Mouse (Mus musculus) G1E (cell line): Measurements from ENCODE around the gene Wdr25. TPM values are rescaled to one million over a fixed set of nuclear protein-coding genes. Genes with fewer than 3 reads are reported as not detected.

ENCODE experiments used
- ATAC-seq: 2 replicates; pipeline ENCODE4 v1.8.0; 2016; ENCODE audit warnings: mild to moderate bottlenecking; ENCODE audit not compliant: insufficient number of reproducible peaks, poor library complexity, low FRiP score, severe bottlenecking; ENCODE audit errors: extremely low read depth
- DNase-seq: peaks from one replicate; pipeline ENCODE4 v3.0.0; 2012; ENCODE audit warnings: low spot score
- H3K27me3 ChIP-seq: 2 replicates; pipeline ENCODE4 v1.6.1; 2012; ENCODE audit warnings: mild to moderate bottlenecking, low read length, inconsistent platforms; ENCODE audit not compliant: insufficient read depth
- H3K36me3 ChIP-seq: replicated peaks from 2 replicates; pipeline ENCODE3; 2012; ENCODE audit warnings: mild to moderate bottlenecking, inconsistent platforms
- H3K4me1 ChIP-seq: 2 replicates; pipeline ENCODE4 v1.6.1; 2012; ENCODE audit warnings: low read depth, low read length, inconsistent platforms, mixed read lengths; ENCODE audit not compliant: insufficient read depth
- H3K4me3 ChIP-seq: 2 replicates; pipeline ENCODE4 v1.5.1; 2012; ENCODE audit warnings: low read depth, mild to moderate bottlenecking, inconsistent platforms, low read length, moderate library complexity, mixed read lengths
- H3K9me3 ChIP-seq: replicated peaks from 2 replicates; pipeline ENCODE4 v1.6.1; 2012; ENCODE audit warnings: inconsistent platforms
- CTCF ChIP-seq: IDR thresholded peaks from 2 replicates; pipeline ENCODE4 v1.5.1; 2012; ENCODE audit warnings: low read depth, low read length, inconsistent platforms, mixed read lengths
- GATA1 ChIP-seq: IDR thresholded peaks from 2 replicates; pipeline ENCODE4 v1.6.1; 2012; ENCODE audit warnings: borderline replicate concordance, low read length, inconsistent platforms, mixed read lengths
- GATA2 ChIP-seq: IDR thresholded peaks from 2 replicates; pipeline ENCODE4 v1.6.1; 2012; ENCODE audit warnings: low read depth, low read length, inconsistent platforms, borderline replicate concordance
- POLR2AphosphoS5 ChIP-seq: IDR thresholded peaks from 2 replicates; pipeline ENCODE4 v1.6.1; 2012; ENCODE audit warnings: low read depth, low read length, inconsistent platforms; ENCODE audit not compliant: insufficient replicate concordance
- TAL1 ChIP-seq: conservative IDR thresholded peaks from 2 replicates; pipeline ENCODE4 v1.6.1; 2012; ENCODE audit warnings: low read depth, low read length, inconsistent platforms, mixed read lengths
- polyA plus RNA-seq: library from polyadenylated mRNA; stranded (reverse); fragments of >175 nt; gene quantifications from 2 replicates; pipeline ENCODE4 v1.2.3, GENCODE M21; 2012
- total RNA-seq, 2 experiments: library from RNA; stranded (forward) in 1 of 2; stranded (reverse) in 1 of 2; fragments of 200-1000 nt in 1 of 2; fragments of >200 nt in 1 of 2; fragmentation: Nextera tagmentation in 1 of 2; gene quantifications; 2 replicates each; pipeline ENCODE4 v1.2.3; 2014 to 2017

Gene Wdr25
- total and polyA plus RNA-seq, 3 experiments, result 7.0 to 10.1 (median 7.9) TPM

- ATAC-seq (no peak), DNase-seq (no peak)
- H3K4me1 ChIP-seq, result no peaks in the 10 kb centered on the region
- no peak for TF ChIP-seq GATA2
- TF ChIP-seq GATA1, result no peak
- no peak for TF ChIP-seq POLR2AphosphoS5
- no peak for TF ChIP-seq TAL1
- TF ChIP-seq CTCF, result no peak
- H3K27me3 ChIP-seq, result no peaks in the 10 kb centered on the region
- peaks cover 59% of the 10 kb centered on the region for H3K9me3 ChIP-seq
- H3K4me3 ChIP-seq, result no peak overlapping the region
- H3K36me3 ChIP-seq, result no peaks in the 10 kb centered on the region
Measured at GRCm38 (mm10) chr12:108997249-108997648, 103.8 kb downstream of the Wdr25 start.

- no peak for ATAC-seq
- no peak for TF ChIP-seq GATA1
- TF ChIP-seq TAL1, result no peak
- TF ChIP-seq GATA2, result no peak
- TF ChIP-seq POLR2AphosphoS5, result no peak
- TF ChIP-seq CTCF, result no peak
Measured at GRCm38 (mm10) chr12:109002978-109003377, 109.5 kb downstream of the Wdr25 start.

GRCm38 (mm10) chr12:109010070-109010649 is 116.7 kb downstream of the Wdr25 start:
- no peaks in the 10 kb centered on the region for H3K36me3 ChIP-seq
- no peaks in the 10 kb centered on the region for H3K4me1 ChIP-seq
- TF ChIP-seq GATA2 (no peak), POLR2AphosphoS5 (no peak), CTCF (no peak), GATA1 (no peak), TAL1 (no peak)
- peaks cover 73% of the 10 kb centered on the region for H3K9me3 ChIP-seq
- no peak overlapping the region for H3K4me3 ChIP-seq
- no peaks in the 10 kb centered on the region for H3K27me3 ChIP-seq
- ATAC-seq (no peak), DNase-seq (no peak)

More at GRCm38 (mm10) chr12:109002978-109003377, 109.5 kb downstream of the Wdr25 start:
- Histone ChIP-seq H3K27me3 (no peaks in the 10 kb centered on the region; the same call in 1 of the 2 replicates), H3K9me3 (peaks cover 63% of the 10 kb centered on the region), H3K4me3 (0 out of 2 replicates have a peak overlapping the region, but pooled peaks have one; percentile 4), H3K4me1 (no peaks in the 10 kb centered on the region), H3K36me3 (no peaks in the 10 kb centered on the region)
- DNase-seq, result no peak

- no peak overlapping the region for H3K4me3 ChIP-seq
- ATAC-seq (no peak), DNase-seq (no peak)
- H3K4me1 ChIP-seq, result no peaks in the 10 kb centered on the region; the same call in 1 of the 2 replicates
- TF ChIP-seq GATA1, result no peak
- TF ChIP-seq POLR2AphosphoS5, result no peak
- TF ChIP-seq GATA2, result no peak
- TF ChIP-seq TAL1, result no peak
- no peak for TF ChIP-seq CTCF
- H3K27me3 ChIP-seq, result peaks cover 1% of the 10 kb centered on the region; the same call in 1 of the 2 replicates
- H3K9me3 ChIP-seq, result peaks cover 92% of the 10 kb centered on the region
- H3K36me3 ChIP-seq, result peaks cover 12% of the 10 kb centered on the region
Measured at GRCm38 (mm10) chr12:109022181-109022691, 128.8 kb downstream of the Wdr25 start.

GRCm38 (mm10) chr12:109022966-109023365 is 129.5 kb downstream of the Wdr25 start:
- Histone ChIP-seq H3K9me3 (peaks cover 96% of the 10 kb centered on the region), H3K4me1 (no peaks in the 10 kb centered on the region; the same call in 1 of the 2 replicates), H3K36me3 (peaks cover 12% of the 10 kb centered on the region), H3K4me3 (no peak overlapping the region), H3K27me3 (peaks cover 2% of the 10 kb centered on the region; the same call in 1 of the 2 replicates)
- no peak for ATAC-seq
- no peak for DNase-seq
- no peak for TF ChIP-seq GATA2
- TF ChIP-seq CTCF, result no peak
- no peak for TF ChIP-seq TAL1
- no peak for TF ChIP-seq GATA1
- no peak for TF ChIP-seq POLR2AphosphoS5

- H3K27me3 ChIP-seq, result peaks cover 2% of the 10 kb centered on the region; the same call in 1 of the 2 replicates
- H3K36me3 ChIP-seq, result peaks cover 12% of the 10 kb centered on the region
- TF ChIP-seq CTCF (no peak), POLR2AphosphoS5 (no peak), GATA2 (no peak), GATA1 (no peak), TAL1 (no peak)
- no peaks in the 10 kb centered on the region; the same call in 1 of the 2 replicates for H3K4me1 ChIP-seq
- no peak for ATAC-seq
- H3K9me3 ChIP-seq, result peaks cover 96% of the 10 kb centered on the region
- H3K4me3 ChIP-seq, result peak overlapping the region; percentile 34
- no peak for DNase-seq
Measured at GRCm38 (mm10) chr12:109023780-109024179, 130.3 kb downstream of the Wdr25 start.

- H3K27me3 ChIP-seq, result peaks cover 2% of the 10 kb centered on the region; the same call in 1 of the 2 replicates
Measured at GRCm38 (mm10) chr12:109037026-109037425, 143.6 kb downstream of the Wdr25 start.

More at GRCm38 (mm10) chr12:109037026-109037425, 143.6 kb downstream of the Wdr25 start:
- Histone ChIP-seq H3K36me3 (no peaks in the 10 kb centered on the region), H3K4me3 (no peak overlapping the region), H3K4me1 (no peaks in the 10 kb centered on the region), H3K9me3 (peaks cover 99% of the 10 kb centered on the region)
- DNase-seq (no peak), ATAC-seq (no peak)
- TF ChIP-seq POLR2AphosphoS5 (no peak), GATA1 (no peak), CTCF (no peak), GATA2 (no peak), TAL1 (no peak)
